Mouse (Mus musculus) lung, postnatal 0 days (tissue): Measurements from ENCODE around the gene Rab6b. TPM values are rescaled to one million over a fixed set of nuclear protein-coding genes. Genes with fewer than 3 reads are reported as not detected.
A peak's percentile ranks its signal among the peaks of the same experiment; 100 is the strongest.
"Not testable (repeated sequence)": the region's sequence is repeated elsewhere in the genome, so short reads cannot be mapped to it uniquely, and the experiment has no call there.

Experiments used
- ATAC-seq: fragments of 200-750 bp; cut with Nextera tagmentation; 2 replicates; pipeline ENCODE4 v1.8.0; 2017; ENCODE audit warnings: moderate library complexity
- DNase-seq: peaks from one replicate; pipeline ENCODE4 v3.0.0-alpha.2; 2016; ENCODE audit warnings: low spot score
- H3K27ac ChIP-seq: fragments of 300-500 bp; sonication (generic); 2 replicates; pipeline ENCODE4 v1.5.1; 2014; ENCODE audit warnings: antibody characterized with exemption, mild to moderate bottlenecking, low read length, mixed read lengths
- H3K27me3 ChIP-seq: fragments of 300-500 bp; sonication (generic); replicated peaks from 2 replicates; pipeline ENCODE4 v1.6.1; 2014; ENCODE audit warnings: low read length, mixed read lengths; ENCODE audit not compliant: insufficient read depth
- H3K36me3 ChIP-seq: fragments of 300-500 bp; sonication (generic); 2 replicates; pipeline ENCODE4 v1.6.1; 2014; ENCODE audit warnings: low read length, mixed read lengths; ENCODE audit not compliant: insufficient read depth
- H3K4me1 ChIP-seq: fragments of 300-500 bp; sonication (generic); 2 replicates; pipeline ENCODE4 v1.6.1; 2014; ENCODE audit warnings: antibody characterized with exemption, low read depth, low read length, mixed read lengths; ENCODE audit not compliant: insufficient read depth
- H3K4me2 ChIP-seq: fragments of 300-500 bp; sonication (generic); replicated peaks from 2 replicates; pipeline ENCODE4 v1.6.1; 2014; ENCODE audit warnings: low read depth, mild to moderate bottlenecking, low read length, moderate library complexity, mixed read lengths
- H3K4me3 ChIP-seq: fragments of 300-500 bp; sonication (generic); 2 replicates; pipeline ENCODE4 v1.5.1; 2014; ENCODE audit warnings: low read depth, low read length
- H3K9ac ChIP-seq: fragments of 300-500 bp; sonication (generic); replicated peaks from 2 replicates; pipeline ENCODE4 v1.6.1; 2014; ENCODE audit warnings: low read depth, mild to moderate bottlenecking
- H3K9me3 ChIP-seq: fragments of 300-500 bp; sonication (generic); 2 replicates; pipeline ENCODE4 v1.6.1; 2016; ENCODE audit warnings: low read length, mixed read lengths
- CTCF ChIP-seq: IDR thresholded peaks from 2 replicates; pipeline ENCODE4 v1.5.1; 2016; ENCODE audit warnings: antibody characterized with exemption, mild to moderate bottlenecking
- EP300 ChIP-seq: IDR thresholded peaks from 2 replicates; pipeline ENCODE4 v1.6.1; 2016; ENCODE audit warnings: antibody characterized with exemption, mild to moderate bottlenecking, control low read depth
- WGBS: fragments of 180-500 bp; shearing (Covaris S2); extraction: QIAGEN DNeasy Blood & Tissue Kit; methylation state at CpG from one replicate; pipeline ENCODE4 v1.1.7; 2014; 5-methylcytosine and 5-hydroxymethylcytosine counted together
- polyA plus RNA-seq: library from polyadenylated mRNA; unstranded; fragments of >200 nt; fragmentation: Nextera tagmentation; extraction: Ambion mirVana; gene quantifications from 2 replicates; pipeline ENCODE4 v1.2.1, GENCODE M21; 2015

The Rab6b gene
- polyA plus RNA-seq, 1 experiment from 2014 or later = 6.8 TPM

- ATAC-seq (peak; percentile 88), DNase-seq (peak; percentile 89)
- Histone ChIP-seq H3K36me3 (no peaks in the 10 kb centered on the region), H3K4me2 (peak overlapping the region; percentile 68), H3K4me3 (peak overlapping the region; percentile 26), H3K4me1 (peaks cover 10% of the 10 kb centered on the region; the same call in 1 of the 2 replicates), H3K9ac (no peak overlapping the region), H3K9me3 (no peaks in the 10 kb centered on the region), H3K27ac (no peak overlapping the region), H3K27me3 (no peaks in the 10 kb centered on the region)
- TF ChIP-seq EP300 (no peak), CTCF (peak; percentile 99)
- under 1% methylated on average over 14 of the region's 19 CpGs for WGBS
Measured at GRCm38 (mm10) chr9:103092248-103092647, 19.3 kb upstream of the Rab6b start.

DNA sequence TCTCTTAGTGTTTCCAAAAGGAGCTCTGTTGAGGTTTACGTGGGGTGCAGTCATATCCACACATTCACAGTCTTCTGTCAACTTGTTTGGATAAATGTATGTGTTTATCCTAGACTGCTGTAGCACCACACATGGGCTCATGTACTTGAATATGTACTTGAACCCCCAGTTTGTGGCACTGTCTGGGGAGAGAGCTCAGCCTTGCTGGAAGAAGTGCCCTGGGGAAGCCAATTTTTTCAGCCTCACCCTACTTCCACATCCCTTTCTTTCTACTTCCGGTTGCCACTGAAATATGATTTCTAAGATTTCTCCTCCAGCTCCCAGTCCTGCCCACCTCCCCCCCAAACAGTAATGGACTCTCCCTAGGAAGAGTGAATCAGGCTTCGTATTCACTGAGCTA lies 17.9 kb upstream of the Rab6b start:
- ATAC-seq (no peak), DNase-seq (no peak)
- H3K36me3 ChIP-seq = no peaks in the 10 kb centered on the region
- peaks cover 10% of the 10 kb centered on the region; the same call in 1 of the 2 replicates for H3K4me1 ChIP-seq
- H3K9ac ChIP-seq = no peak overlapping the region
- TF ChIP-seq EP300 (no peak), CTCF (no peak)
- H3K9me3 ChIP-seq = no peaks in the 10 kb centered on the region
- H3K4me3 ChIP-seq = no peak overlapping the region
- H3K27me3 ChIP-seq = no peaks in the 10 kb centered on the region
- H3K4me2 ChIP-seq = no peak overlapping the region
- 65% methylated on average over 3 of the region's 3 CpGs for WGBS
- no peak overlapping the region for H3K27ac ChIP-seq

DNA sequence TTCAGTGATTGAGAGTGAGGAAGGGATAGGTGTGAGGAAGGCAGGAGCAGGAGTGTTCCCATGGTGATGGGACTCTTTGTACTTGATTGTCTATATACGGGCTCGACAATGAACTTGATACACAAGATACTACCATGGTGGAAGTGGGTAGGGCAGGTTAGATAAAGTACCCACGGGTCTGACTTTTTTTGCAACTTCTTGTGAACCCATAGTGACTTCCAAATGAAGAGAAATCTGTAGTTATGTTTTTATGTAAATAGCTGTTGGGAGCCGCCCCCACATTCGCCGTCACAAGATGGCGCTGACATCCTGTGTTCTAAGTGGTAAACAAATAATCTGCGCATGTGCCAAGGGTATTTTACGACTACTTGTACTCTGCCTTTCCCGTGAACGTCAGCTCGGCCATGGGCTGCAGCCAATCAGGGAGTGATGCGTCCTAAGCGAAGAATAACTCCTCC lies 3.2 kb upstream of the Rab6b start:
- DNase-seq = peak; percentile 72
- not testable (repeated sequence) for H3K9ac ChIP-seq, H3K9me3 ChIP-seq, H3K36me3 ChIP-seq
- peaks cover 13% of the 10 kb centered on the region; the same call in 1 of the 2 replicates for H3K27me3 ChIP-seq
- H3K4me3 ChIP-seq = peak overlapping the region; percentile 28; the same call in 1 of the 2 replicates
- peak overlapping the region; percentile 41 for H3K4me2 ChIP-seq
- peak overlapping the region; percentile 55 for H3K27ac ChIP-seq
- ATAC-seq = peak; percentile 46
- WGBS = 12% methylated on average over 7 of the region's 14 CpGs
- peaks cover 21% of the 10 kb centered on the region for H3K4me1 ChIP-seq
- TF ChIP-seq EP300 = peak; percentile 45

DNA sequence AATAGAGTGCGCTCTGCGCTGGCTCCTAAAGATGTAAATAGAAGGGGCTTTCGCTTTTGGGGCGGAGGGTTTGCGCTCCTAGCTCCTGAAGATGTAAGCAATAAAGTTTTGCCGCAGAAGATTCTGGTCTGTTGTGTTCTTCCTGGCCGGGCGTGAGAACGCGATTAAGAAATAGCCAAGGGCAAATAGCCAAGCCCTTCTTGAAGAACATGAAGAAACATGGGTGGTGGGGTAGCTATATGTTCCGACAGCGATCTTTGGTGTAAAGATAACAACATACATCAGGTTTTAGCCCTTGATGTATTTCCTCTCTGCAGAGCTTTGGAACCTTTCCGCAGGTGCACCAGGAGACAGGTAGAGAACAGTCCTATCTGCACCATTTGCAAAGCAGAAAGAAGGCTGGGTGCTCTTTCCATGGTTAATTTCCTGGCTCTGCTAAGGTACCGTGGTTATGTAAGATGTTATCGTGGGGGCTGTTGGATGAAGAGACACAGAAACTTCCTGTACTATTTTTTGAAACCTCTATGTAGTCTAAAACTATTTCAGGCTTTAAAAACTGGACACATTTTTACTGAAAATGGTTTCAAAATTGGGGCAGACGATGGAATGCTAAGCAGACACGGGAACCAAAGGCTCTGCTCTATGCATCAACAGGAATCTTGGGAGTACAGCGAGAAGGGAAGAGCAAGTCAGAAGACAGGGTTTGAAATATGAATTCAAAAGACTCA lies 2.5 kb upstream of the Rab6b start:
- 18% methylated on average over 18 of the region's 18 CpGs for WGBS
- Histone ChIP-seq H3K27ac (peak overlapping the region; percentile 88), H3K27me3 (peaks cover 13% of the 10 kb centered on the region; the same call in 1 of the 2 replicates), H3K36me3 (no peaks in the 10 kb centered on the region), H3K9me3 (no peaks in the 10 kb centered on the region), H3K4me1 (peaks cover 21% of the 10 kb centered on the region), H3K4me2 (peak overlapping the region; percentile 70), H3K4me3 (peak overlapping the region; percentile 46), H3K9ac (peak overlapping the region; percentile 52)
- TF ChIP-seq EP300 = no peak
- no peak for TF ChIP-seq CTCF
- ATAC-seq (0 out of 2 replicates have a peak, but pooled peaks have one; percentile 3), DNase-seq (peak; percentile 81)

DNA sequence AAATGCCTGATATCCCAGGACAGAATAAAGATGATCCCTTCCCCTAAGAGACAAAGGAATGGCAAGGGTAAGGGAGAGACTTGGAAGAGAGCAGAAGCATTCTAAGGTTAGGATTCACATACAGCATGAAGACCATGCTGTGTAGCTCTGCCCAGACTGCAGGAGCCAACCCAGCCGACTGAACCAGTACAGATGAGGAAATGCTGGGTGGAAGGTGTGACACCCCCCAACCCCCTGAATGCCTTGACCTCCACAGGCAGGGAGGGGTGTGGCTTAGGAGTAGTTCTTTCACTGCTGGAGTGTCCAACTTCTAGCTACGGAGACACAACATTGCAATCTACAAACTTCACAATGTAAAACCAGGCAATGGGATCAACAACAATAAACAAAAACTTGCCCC lies 1.7 kb upstream of the Rab6b start:
- peak overlapping the region; percentile 88; the same call in 1 of the 2 replicates for H3K27ac ChIP-seq
- H3K4me3 ChIP-seq = peak overlapping the region; percentile 46; the same call in 1 of the 2 replicates
- H3K36me3 ChIP-seq = no peaks in the 10 kb centered on the region
- peaks cover 21% of the 10 kb centered on the region for H3K4me1 ChIP-seq
- peak overlapping the region; percentile 70 for H3K4me2 ChIP-seq
- ATAC-seq (no peak), DNase-seq (peak; percentile 34)
- H3K9me3 ChIP-seq = no peaks in the 10 kb centered on the region
- no peak overlapping the region for H3K9ac ChIP-seq
- 28% methylated on average over 2 of the region's 2 CpGs for WGBS
- TF ChIP-seq CTCF = no peak
- TF ChIP-seq EP300 = no peak
- peaks cover 13% of the 10 kb centered on the region; the same call in 1 of the 2 replicates for H3K27me3 ChIP-seq

GRCm38 (mm10) chr9:103110727-103111501 lies 673 bp upstream of the Rab6b start:
- TF ChIP-seq CTCF (no peak), EP300 (peak; percentile 65)
- Histone ChIP-seq H3K27ac (peak overlapping the region; percentile 34), H3K4me1 (peaks cover 21% of the 10 kb centered on the region), H3K4me3 (peak overlapping the region; percentile 63), H3K4me2 (peak overlapping the region; percentile 94), H3K9me3 (no peaks in the 10 kb centered on the region), H3K36me3 (no peaks in the 10 kb centered on the region), H3K27me3 (peaks cover 13% of the 10 kb centered on the region; the same call in 1 of the 2 replicates), H3K9ac (peak overlapping the region; percentile 54)
- peak; percentile 90 for DNase-seq
- ATAC-seq = peak; percentile 72
- 8% methylated on average over 18 of the region's 18 CpGs for WGBS
